Mouse (Mus musculus) ES-E14 (cell line): ENCODE results near the gene Palm. TPM values are rescaled to one million over a fixed set of nuclear protein-coding genes. Genes with fewer than 3 reads are reported as not detected.

Source experiments
- DNase-seq: peaks from one replicate; pipeline ENCODE4 v3.0.0-alpha.2; 2013; ENCODE audit warnings: low read depth, low spot score
- H3K27ac ChIP-seq: 2 replicates; pipeline ENCODE4 v1.5.1; 2012; ENCODE audit warnings: low read depth, mild to moderate bottlenecking, low read length, moderate library complexity, mixed read lengths; ENCODE audit not compliant: poor library complexity, insufficient read depth, severe bottlenecking
- H3K36me3 ChIP-seq: 2 replicates; pipeline ENCODE4 v1.6.1; 2012; ENCODE audit warnings: mild to moderate bottlenecking, low read length, moderate library complexity, mixed read lengths; ENCODE audit not compliant: control insufficient read depth, poor library complexity, insufficient read depth, severe bottlenecking
- H3K4me1 ChIP-seq, 2 experiments: fragments of 150-350 bp in 1 of 2; sonication (generic) in 1 of 2; 2 replicates each; pipeline ENCODE4 v1.6.1; 2012; ENCODE audit warnings: low read length in 2 of 2, mild to moderate bottlenecking in 1 of 2, mixed read lengths in 1 of 2; ENCODE audit not compliant: control insufficient read depth in 2 of 2, insufficient read depth in 2 of 2, poor library complexity in 1 of 2
- H3K4me3 ChIP-seq, 2 experiments: fragments of 150-350 bp in 1 of 2; sonication (generic) in 1 of 2; 2 replicates each; pipeline ENCODE4 v1.5.1; 2012; ENCODE audit warnings: low read length in 2 of 2, low read depth in 1 of 2, mild to moderate bottlenecking in 1 of 2, mixed read lengths in 1 of 2; ENCODE audit not compliant: insufficient read depth in 1 of 2, poor library complexity in 1 of 2, severe bottlenecking in 1 of 2
- H3K9ac ChIP-seq: 2 replicates; pipeline ENCODE4 v1.6.1; 2012; ENCODE audit warnings: low read depth, mild to moderate bottlenecking, low read length, mixed read lengths; ENCODE audit not compliant: poor library complexity, insufficient read depth, severe bottlenecking
- H3K9me3 ChIP-seq: fragments of 150-350 bp; sonication (generic); 2 replicates; pipeline ENCODE4 v1.6.1; 2012; ENCODE audit warnings: low read depth, mild to moderate bottlenecking, low read length; ENCODE audit not compliant: control insufficient read depth, insufficient read depth
- CHD2 ChIP-seq: IDR thresholded peaks from 2 replicates; pipeline ENCODE4 v1.6.1; 2014; ENCODE audit warnings: mild to moderate bottlenecking, low read depth, low read length, inconsistent platforms
- HCFC1 ChIP-seq: IDR thresholded peaks from 2 replicates; pipeline ENCODE4 v1.6.1; 2012; ENCODE audit warnings: low read length, inconsistent platforms, borderline replicate concordance; ENCODE audit not compliant: insufficient read depth
- MAFK ChIP-seq: IDR thresholded peaks from 2 replicates; pipeline ENCODE4 v1.6.1; 2014; ENCODE audit warnings: mild to moderate bottlenecking, low read depth, low read length, inconsistent platforms; ENCODE audit not compliant: insufficient read depth
- ZC3H11A ChIP-seq: IDR thresholded peaks from 2 replicates; pipeline ENCODE4 v1.6.1; 2012; ENCODE audit warnings: low read depth, mild to moderate bottlenecking, inconsistent platforms, low read length, borderline replicate concordance
- ZNF384 ChIP-seq: IDR thresholded peaks from 2 replicates; pipeline ENCODE4 v1.6.1; 2012; ENCODE audit warnings: low read depth, low read length, inconsistent platforms
- in situ Hi-C, 2 experiments: fragments of 600-800 bp; cut with MboI; formaldehyde crosslinking; loops; one replicate each; pipeline ENCODE4 v1.15.1; 2025; ENCODE audit warnings: low sequenced_read_pairs in 2 of 2, inconsistent platforms in 1 of 2; ENCODE audit not compliant: unreplicated experiment in 2 of 2
- total RNA-seq: library from RNA; depleted of rRNA; stranded (reverse); fragments of 300-350 nt; gene quantifications from 2 replicates; pipeline ENCODE4 v1.2.3, GENCODE M21; 2012; rRNA removed

The Palm gene
- total RNA-seq: 10.7 and 12.7 TPM in 2 replicates

- peak within 1 kb of the TSS; percentile 93 for H3K9ac ChIP-seq
- peak within 1 kb of the TSS; percentile 77 to 98 for H3K4me3 ChIP-seq
- H3K27ac ChIP-seq: no peak within 1 kb of the TSS; the same call in 1 of the 2 replicates
- H3K36me3 ChIP-seq: no peaks in the 10 kb centered on the region
- in situ Hi-C loops: no loop called here
- TF ChIP-seq ZNF384: no peak
- TF ChIP-seq CHD2: no peak
- no peak for TF ChIP-seq MAFK
- no peak for TF ChIP-seq ZC3H11A
- TF ChIP-seq HCFC1: no peak; the same call in 1 of the 2 replicates
- peaks cover 7 to 24% of the 10 kb centered on the region in 2 experiments for H3K4me1 ChIP-seq
- H3K9me3 ChIP-seq: no peaks in the 10 kb centered on the region
- no peak for DNase-seq
Observed at GRCm38 (mm10) chr10:79793051-79793737, at the start of gene Palm. TSS of gene Palm (plus strand) at chr10:79793572.

- Histone ChIP-seq H3K9ac (no peak overlapping the region), H3K9me3 (peaks cover 16% of the 10 kb centered on the region; the same call in 1 of the 2 replicates), H3K36me3 (peaks cover 46% of the 10 kb centered on the region), H3K4me1 (peaks cover 0 to 3% of the 10 kb centered on the region in 2 experiments; a peak in 2 of 4 replicates), H3K4me3 (no peak overlapping the region), H3K27ac (no peak overlapping the region)
- in situ Hi-C loops: no loop called here
- no peak for DNase-seq
- no peak for TF ChIP-seq ZNF384
- TF ChIP-seq CHD2: no peak
- no peak for TF ChIP-seq HCFC1
- no peak for TF ChIP-seq MAFK
- no peak for TF ChIP-seq ZC3H11A
Observed at GRCm38 (mm10) chr10:79743650-79744365, 49.6 kb upstream of the Palm start.

- peaks cover 0 to 3% of the 10 kb centered on the region in 2 experiments; a peak in 2 of 4 replicates for H3K4me1 ChIP-seq
- peaks cover 30% of the 10 kb centered on the region for H3K36me3 ChIP-seq
- no peak overlapping the region for H3K27ac ChIP-seq
- no peak for TF ChIP-seq MAFK
- no peak for TF ChIP-seq HCFC1
- no peak for TF ChIP-seq ZC3H11A
- TF ChIP-seq CHD2: no peak
- TF ChIP-seq ZNF384: no peak
- peaks cover 8% of the 10 kb centered on the region; the same call in 1 of the 2 replicates for H3K9me3 ChIP-seq
- peak overlapping the region; percentile 17; the same call in 1 of the 2 replicates for H3K9ac ChIP-seq
- peak overlapping the region; percentile 79 to 89; a peak in 3 of 4 replicates for H3K4me3 ChIP-seq
- no peak for DNase-seq
- in situ Hi-C loops: no loop called here
Observed at GRCm38 (mm10) chr10:79745411-79745810, 48.0 kb upstream of the Palm start.

GRCm38 (mm10) chr10:79745898-79746773, 47.2 kb upstream of the Palm start, which contains the start of gene Polrmt:
TSS of gene Polrmt (minus strand) at chr10:79746581.
- Histone ChIP-seq H3K4me3 (peak within 1 kb of the TSS; percentile 79 to 89), H3K36me3 (peaks cover 23% of the 10 kb centered on the region), H3K9me3 (peaks cover 4% of the 10 kb centered on the region; the same call in 1 of the 2 replicates), H3K4me1 (peaks cover 0 to 3% of the 10 kb centered on the region in 2 experiments; a peak in 2 of 4 replicates), H3K9ac (peak within 1 kb of the TSS; percentile 91), H3K27ac (no peak within 1 kb of the TSS)
- TF ChIP-seq ZC3H11A (no peak), HCFC1 (peak; percentile 99), ZNF384 (peak; percentile 96)
- in situ Hi-C loops: no loop called here
- peak; percentile 95 for DNase-seq
